Mouse (Mus musculus) adrenal gland, postnatal 0 days (tissue): ENCODE results near the gene Marco. TPM values are rescaled to one million over a fixed set of nuclear protein-coding genes. Genes with fewer than 3 reads are reported as not detected.

Experiments used
- polyA plus RNA-seq: library from polyadenylated mRNA; unstranded; fragments of >200 nt; fragmentation: Nextera tagmentation; extraction: Ambion mirVana; gene quantifications from 2 replicates; pipeline ENCODE4 v1.2.1, GENCODE M21; 2015

The Marco gene
- 3.5 and 3.9 TPM in 2 replicates for polyA plus RNA-seq

DNA sequence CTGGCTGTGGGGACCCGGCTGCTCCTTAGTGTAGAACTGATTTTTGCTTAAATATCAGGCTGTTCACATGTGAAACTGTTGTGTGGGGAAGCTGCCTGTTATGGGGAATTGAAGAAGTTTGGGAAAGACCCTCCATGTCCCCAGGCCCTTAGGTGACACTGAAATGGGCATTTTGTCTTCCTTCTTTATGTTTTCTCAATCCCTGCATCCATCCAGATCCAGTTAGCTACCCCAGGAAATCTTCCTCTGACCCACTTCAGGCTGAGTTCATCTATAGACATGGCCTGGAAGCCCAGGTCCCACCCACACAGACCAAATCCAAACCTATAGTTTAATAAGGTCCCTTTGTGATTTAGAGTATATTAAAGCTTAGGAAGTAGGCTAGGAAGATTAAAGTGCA is at the start of gene Marco:
TSS of gene Marco (minus strand) at position 101 of the 400 bp plus-strand sequence.

Other genes with a start within 250 kb of the Marco start
- 12.0 and 17.7 TPM in 2 replicates for gene Steap3, start 232.3 kb downstream of the Marco start, polyA plus RNA-seq
- gene C1ql2, start 164.4 kb downstream of the Marco start, polyA plus RNA-seq = not detected in 2 replicates
- 0.17 TPM in 1 of 2 replicates, not detected in the other for gene En1, start 97.4 kb upstream of the Marco start, polyA plus RNA-seq